In the genomic region with DNA sequence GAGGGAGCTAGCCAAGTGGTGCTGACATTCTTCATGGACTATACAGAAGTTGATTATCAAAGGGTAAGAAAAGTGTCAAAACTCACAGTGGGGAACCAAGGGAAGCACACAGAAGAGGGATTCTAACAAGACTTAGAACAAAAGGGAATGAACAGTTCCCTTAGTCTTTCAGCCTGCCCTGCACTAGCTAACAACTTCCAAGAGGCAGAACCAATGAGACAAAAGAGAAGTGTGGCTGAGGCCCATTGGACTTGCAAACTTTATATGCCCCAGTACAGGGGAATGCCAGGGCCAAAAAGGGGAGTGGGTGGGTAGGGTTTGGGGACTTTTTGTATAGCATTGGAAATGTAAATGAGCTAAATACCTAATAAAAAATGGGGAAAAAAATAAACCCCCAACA, we compare ENCODE assay signal across 18 mouse cellular contexts.
DNase-seq lines count a peak whose midpoint lies in the region; ATAC-seq and TF ChIP-seq lines count a peak whose summit lies in the region.
"Had no signal": no experiment of that assay in that cellular context is flagged by ENCODE, and none has a peak within 500 bp of the region (broad histone marks: within the 10 kb centered on the region; RNA-seq: fewer than 3 reads in every experiment).

No protein-coding gene starts in this region.

- no peaks in the 10 kb centered on the region for H3K4me1 ChIP-seq in forebrain, embryonic 11.5 days (replicated peaks; ENCODE audit: control insufficient read depth, insufficient read depth, low read length)
- H3K4me1 ChIP-seq in forebrain, embryonic 16.5 days (replicated peaks; ENCODE audit: control insufficient read depth, insufficient read depth, low read length): no peaks in the 10 kb centered on the region
- no peaks in the 10 kb centered on the region for H3K4me1 ChIP-seq in forebrain, embryonic 12.5 days
- H3K4me1 ChIP-seq in forebrain, embryonic 14.5 days (ENCODE audit: control insufficient read depth, insufficient read depth, low read length): no peaks in the 10 kb centered on the region; the same call in 1 of the 2 replicates
- H3K4me1 ChIP-seq: embryonic facial prominence, embryonic 10.5 days; embryonic facial prominence, embryonic 12.5 days had no signal

- H3K4me2 ChIP-seq in forebrain, embryonic 11.5 days (ENCODE audit: low read depth, low read length, severe bottlenecking): no peak overlapping the region
- H3K4me2 ChIP-seq in forebrain, embryonic 16.5 days (ENCODE audit: low read length): no peak overlapping the region
- no peak overlapping the region for H3K4me2 ChIP-seq in forebrain, embryonic 12.5 days
- no peak overlapping the region for H3K4me2 ChIP-seq in forebrain, embryonic 14.5 days (ENCODE audit: low read length)
- H3K4me2 ChIP-seq: embryonic facial prominence, embryonic 12.5 days had no signal

- DNase-seq in forebrain, embryonic 11.5 days (ENCODE audit: low spot score): no peak
- peak; percentile 63 for DNase-seq in brain, embryonic 14.5 days (ENCODE audit: low read depth)
- DNase-seq in forebrain, embryonic 14.5 days (ENCODE audit: low spot score): peak; percentile 36
- no peak for DNase-seq in thymus, postnatal 14 days
- DNase-seq: adrenal gland, adult 2 months; adrenal gland, postnatal 10 days; adrenal gland, postnatal 25 days; cerebellum, adult 11-12 months; cerebellum, adult 2 months; cerebellum, adult 9-10 months; cerebellum, postnatal 10 days; cerebellum, postnatal 25 days had no signal

- no peak for TF ChIP-seq POLR2A in brain, embryonic 14.5 days (IDR thresholded peaks at IDR 0.05; ENCODE audit: borderline replicate concordance, extremely low read depth, insufficient read depth, insufficient read length, poor library complexity, severe bottlenecking)

- no peak overlapping the region for H3K4me3 ChIP-seq in forebrain, embryonic 11.5 days (ENCODE audit: low read depth, low read length)
- H3K4me3 ChIP-seq in forebrain, embryonic 16.5 days (replicated peaks; ENCODE audit: low read length): no peak overlapping the region
- no peak overlapping the region for H3K4me3 ChIP-seq in forebrain, embryonic 12.5 days (replicated peaks)
- H3K4me3 ChIP-seq in forebrain, embryonic 14.5 days (ENCODE audit: low read depth, low read length): no peak overlapping the region
- H3K4me3 ChIP-seq: embryonic facial prominence, embryonic 10.5 days; embryonic facial prominence, embryonic 12.5 days had no signal

- H3K9ac ChIP-seq in forebrain, embryonic 11.5 days (ENCODE audit: low read length): no peak overlapping the region
- no peak overlapping the region for H3K9ac ChIP-seq in forebrain, embryonic 16.5 days (replicated peaks; ENCODE audit: low read depth, low read length)
- H3K9ac ChIP-seq in forebrain, embryonic 12.5 days: no peak overlapping the region
- H3K9ac ChIP-seq in forebrain, embryonic 14.5 days (ENCODE audit: low read length): no peak overlapping the region
- H3K9ac ChIP-seq: embryonic facial prominence, embryonic 12.5 days had no signal

- no peaks in the 10 kb centered on the region for H3K27me3 ChIP-seq in forebrain, embryonic 11.5 days (ENCODE audit: control insufficient read depth, insufficient read depth, low read length)
- no peaks in the 10 kb centered on the region for H3K27me3 ChIP-seq in forebrain, embryonic 16.5 days (replicated peaks; ENCODE audit: control insufficient read depth, insufficient read depth, low read length)
- H3K27me3 ChIP-seq in forebrain, embryonic 12.5 days: no peaks in the 10 kb centered on the region
- no peaks in the 10 kb centered on the region for H3K27me3 ChIP-seq in forebrain, embryonic 14.5 days (replicated peaks; ENCODE audit: control insufficient read depth, insufficient read depth, low read length)
- H3K27me3 ChIP-seq: embryonic facial prominence, embryonic 12.5 days had no signal

- no peaks in the 10 kb centered on the region for H3K36me3 ChIP-seq in forebrain, embryonic 11.5 days (ENCODE audit: control insufficient read depth, insufficient read depth, low read length)
- no peaks in the 10 kb centered on the region for H3K36me3 ChIP-seq in forebrain, embryonic 16.5 days (ENCODE audit: control insufficient read depth, insufficient read depth)
- no peaks in the 10 kb centered on the region for H3K36me3 ChIP-seq in forebrain, embryonic 12.5 days (replicated peaks)
- no peaks in the 10 kb centered on the region for H3K36me3 ChIP-seq in forebrain, embryonic 14.5 days (ENCODE audit: control insufficient read depth, insufficient read depth, low read length)
- H3K36me3 ChIP-seq: embryonic facial prominence, embryonic 10.5 days; embryonic facial prominence, embryonic 12.5 days had no signal

- no peak for TF ChIP-seq CTCF in brain, embryonic 14.5 days (IDR thresholded peaks at IDR 0.05; ENCODE audit: borderline replicate concordance, extremely low read depth, insufficient read depth, insufficient read length)

- peak; percentile 50 for ATAC-seq in forebrain, embryonic 11.5 days (replicated peaks; ENCODE audit: low FRiP score)
- no peak for ATAC-seq in forebrain, embryonic 16.5 days
- ATAC-seq in forebrain, embryonic 12.5 days (ENCODE audit: low FRiP score): no peak
- ATAC-seq in forebrain, embryonic 14.5 days: peak; percentile 73
- ATAC-seq in megakaryocyte, adult 5-6 weeks (ENCODE audit: poor library complexity, severe bottlenecking): no peak
- no peak for ATAC-seq in granulocyte monocyte progenitor cell, adult 5-6 weeks (replicated peaks; ENCODE audit: poor library complexity, severe bottlenecking)

- H3K27ac ChIP-seq in forebrain, embryonic 11.5 days (ENCODE audit: low read depth, low read length): no peak overlapping the region
- H3K27ac ChIP-seq in forebrain, embryonic 16.5 days (ENCODE audit: low read length): no peak overlapping the region
- 0 out of 2 replicates have a peak overlapping the region, but pooled peaks have one; percentile 25 for H3K27ac ChIP-seq in forebrain, embryonic 12.5 days
- H3K27ac ChIP-seq in forebrain, embryonic 14.5 days (ENCODE audit: low read depth, low read length): no peak overlapping the region
- H3K27ac ChIP-seq: embryonic facial prominence, embryonic 10.5 days; embryonic facial prominence, embryonic 12.5 days had no signal

- H3K9me3 ChIP-seq in forebrain, embryonic 11.5 days (ENCODE audit: control insufficient read depth, low read length): no peaks in the 10 kb centered on the region
- H3K9me3 ChIP-seq in forebrain, embryonic 16.5 days (ENCODE audit: control insufficient read depth, low read length): no peaks in the 10 kb centered on the region
- H3K9me3 ChIP-seq in forebrain, embryonic 12.5 days: no peaks in the 10 kb centered on the region
- H3K9me3 ChIP-seq in forebrain, embryonic 14.5 days (replicated peaks; ENCODE audit: control insufficient read depth, low read length): no peaks in the 10 kb centered on the region
- H3K9me3 ChIP-seq: embryonic facial prominence, embryonic 10.5 days; embryonic facial prominence, embryonic 12.5 days had no signal

Comparison
In these comparisons a context has a peak if more than half of its experiments do, and no peak if none do; other contexts are left out.
1. ATAC-seq: peak in forebrain, embryonic 11.5 days (single experiment) and forebrain, embryonic 14.5 days (single experiment); none in forebrain, embryonic 16.5 days (single experiment), forebrain, embryonic 12.5 days (single experiment), megakaryocyte, adult 5-6 weeks (single experiment) and granulocyte monocyte progenitor cell, adult 5-6 weeks (single experiment).
2. DNase-seq: peak in brain, embryonic 14.5 days (single experiment) and forebrain, embryonic 14.5 days (single experiment); none in forebrain, embryonic 11.5 days (single experiment) and thymus, postnatal 14 days (single experiment).